Mouse (Mus musculus) liver, postnatal 0 days (tissue): Measurements from ENCODE around the gene Cbln3.

Source experiments
- CTCF ChIP-seq: sonication (generic); IDR thresholded peaks from 2 replicates; pipeline ENCODE4 v1.5.1; 2016; ENCODE audit warnings: antibody characterized with exemption, low read depth
- EP300 ChIP-seq: IDR thresholded peaks from 2 replicates; pipeline ENCODE4 v1.6.1; 2016; ENCODE audit warnings: antibody characterized with exemption, low read depth, mild to moderate bottlenecking

DNA sequence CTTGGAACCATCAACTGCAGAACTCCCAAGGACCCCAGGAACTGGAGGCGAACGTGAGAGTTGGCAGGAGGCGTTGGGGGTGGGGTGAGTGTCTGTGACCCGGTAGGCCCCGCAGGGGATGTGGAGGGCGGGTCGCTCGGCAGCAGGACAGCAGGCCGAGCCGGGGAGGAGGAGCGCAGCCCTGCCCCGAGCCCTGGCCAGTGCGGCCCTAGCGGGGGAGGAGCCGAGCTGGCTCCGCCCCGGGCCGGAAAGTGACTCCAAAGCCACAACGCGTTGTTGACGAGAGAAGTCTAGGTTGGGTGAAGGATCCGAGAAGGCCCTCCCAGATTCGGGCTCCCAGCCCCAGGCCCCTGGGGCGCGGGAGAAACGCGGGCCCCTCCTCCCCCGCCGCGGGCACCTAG, 521 bp upstream of the Cbln3 start, which contains the start of gene Khnyn:
- TF ChIP-seq CTCF = peak; percentile 15; the same call in 1 of the 2 replicates
- no peak for TF ChIP-seq EP300
